Mouse (Mus musculus): ENCODE results near the gene Tmed2.

DNA sequence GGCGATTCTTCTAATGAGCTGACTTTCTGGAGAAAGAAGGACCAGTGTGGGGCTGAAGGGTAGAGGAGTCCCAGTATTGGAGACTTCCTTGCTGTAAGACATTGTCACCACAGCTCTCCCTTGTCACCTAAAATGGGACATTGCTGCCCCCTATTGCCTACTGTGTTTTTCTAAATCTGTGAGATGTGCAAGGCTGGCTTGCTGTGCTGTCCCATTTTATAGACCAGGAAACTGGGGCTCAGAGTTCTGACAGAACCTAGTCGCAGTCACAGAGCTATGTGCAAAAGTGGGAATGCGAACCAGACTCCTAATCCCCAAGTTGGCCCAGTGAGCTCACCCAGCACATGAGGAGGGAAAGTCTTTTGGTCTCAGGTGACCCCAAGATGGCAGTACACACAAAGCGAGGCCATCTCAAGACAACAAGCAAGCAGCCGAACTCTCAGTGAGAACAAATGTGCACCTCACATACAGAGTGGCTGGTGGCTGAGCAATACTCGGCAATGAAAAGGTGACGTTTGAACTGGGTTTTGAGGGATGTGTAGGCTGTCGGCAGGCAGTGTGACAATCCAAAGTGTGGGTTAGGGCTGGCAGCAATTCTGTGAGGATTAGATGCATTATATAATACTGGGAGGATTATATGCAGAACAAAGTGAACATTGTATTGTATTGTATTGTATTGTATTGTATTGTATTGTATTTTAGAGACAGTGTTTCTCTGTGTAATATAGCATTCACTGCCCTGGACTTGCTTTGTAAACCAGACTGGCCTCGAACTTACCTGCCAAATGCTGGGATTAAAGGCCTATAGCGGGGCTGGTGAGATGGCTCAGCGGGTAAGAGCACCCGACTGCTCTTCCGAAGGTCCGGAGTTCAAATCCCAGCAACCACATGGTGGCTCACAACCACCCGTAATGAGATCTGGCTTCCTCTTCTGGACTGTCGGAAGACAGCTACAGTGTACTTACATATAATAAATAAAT is 1.4 kb upstream of the Tmed2 start:
- TF ChIP-seq CTCF (IDR thresholded peaks at IDR 0.05; ENCODE audit: low read depth, low read length) (peak; percentile 46; the same call in 1 of the 2 replicates), POLR2A (IDR thresholded peaks at IDR 0.05; ENCODE audit: extremely low read depth, insufficient read depth, low read length) (no peak)

All from liver, adult 2 months (tissue).